Mouse (Mus musculus): ENCODE measurements around the gene Stxbp1.

DNA sequence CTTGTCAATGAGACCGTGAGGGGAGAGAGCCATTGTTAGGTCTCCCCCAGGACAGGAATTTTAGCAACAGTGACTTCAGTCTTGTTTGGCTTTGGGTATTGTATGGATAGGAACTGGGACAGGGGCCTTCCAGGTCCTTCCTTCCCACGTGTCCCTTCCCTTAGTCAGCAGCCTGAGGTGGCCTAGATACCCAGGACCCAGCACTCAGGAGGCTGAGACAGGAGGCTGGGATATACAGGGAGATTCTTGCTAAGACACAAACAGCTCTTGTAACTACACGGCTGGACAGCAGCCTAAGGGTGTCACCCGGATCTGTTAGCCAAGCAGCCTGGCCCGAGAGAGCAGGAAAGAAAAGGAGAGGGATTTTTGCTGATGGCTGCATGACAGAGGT, 12.6 kb upstream of the Stxbp1 start:
- TF ChIP-seq CTCF (IDR thresholded peaks at IDR 0.05; ENCODE audit: low read depth) (no peak), EP300 (IDR thresholded peaks at IDR 0.05; ENCODE audit: low read depth) (no peak)

Data from liver, postnatal 0 days (tissue).